Mouse (Mus musculus): ENCODE measurements around the gene Magix.

The Magix gene

DNA sequence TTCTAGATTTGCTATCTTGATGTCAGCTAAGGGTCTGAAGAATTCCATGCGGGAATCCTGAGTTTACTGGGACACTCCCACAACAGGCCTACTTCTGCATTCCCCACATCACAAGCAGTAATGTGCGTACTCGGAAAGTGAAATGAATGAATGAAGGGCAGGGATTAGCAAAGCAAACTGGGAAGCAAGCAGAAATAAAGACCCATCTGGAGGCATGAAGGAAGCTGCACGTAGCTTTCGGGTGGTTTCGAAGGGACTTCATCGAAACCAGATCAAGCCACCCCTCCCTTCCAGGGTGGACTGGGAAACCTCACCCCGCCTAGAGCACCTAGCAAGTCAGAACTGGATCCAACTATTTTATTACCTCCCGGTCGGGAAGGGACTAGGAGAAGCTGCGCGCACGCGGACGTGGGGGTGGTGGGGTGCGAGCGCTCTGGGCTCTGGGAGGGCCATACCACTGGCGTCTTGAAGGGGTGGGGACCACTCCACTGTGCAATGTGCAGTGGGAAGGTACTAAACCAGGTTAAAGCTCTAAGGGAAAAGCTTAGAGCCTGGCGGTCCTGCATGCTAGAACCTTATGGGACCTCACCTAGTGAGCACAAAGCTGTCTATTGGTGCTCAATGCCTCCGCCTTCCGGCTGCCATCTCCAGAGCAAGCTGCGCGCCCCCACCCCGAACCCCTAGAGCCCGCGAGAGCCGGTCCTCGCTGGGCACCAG lies 6.6 kb downstream of the Magix start:
- DNase-seq (ENCODE audit: low spot score in 2 of 2): no peak

DNA sequence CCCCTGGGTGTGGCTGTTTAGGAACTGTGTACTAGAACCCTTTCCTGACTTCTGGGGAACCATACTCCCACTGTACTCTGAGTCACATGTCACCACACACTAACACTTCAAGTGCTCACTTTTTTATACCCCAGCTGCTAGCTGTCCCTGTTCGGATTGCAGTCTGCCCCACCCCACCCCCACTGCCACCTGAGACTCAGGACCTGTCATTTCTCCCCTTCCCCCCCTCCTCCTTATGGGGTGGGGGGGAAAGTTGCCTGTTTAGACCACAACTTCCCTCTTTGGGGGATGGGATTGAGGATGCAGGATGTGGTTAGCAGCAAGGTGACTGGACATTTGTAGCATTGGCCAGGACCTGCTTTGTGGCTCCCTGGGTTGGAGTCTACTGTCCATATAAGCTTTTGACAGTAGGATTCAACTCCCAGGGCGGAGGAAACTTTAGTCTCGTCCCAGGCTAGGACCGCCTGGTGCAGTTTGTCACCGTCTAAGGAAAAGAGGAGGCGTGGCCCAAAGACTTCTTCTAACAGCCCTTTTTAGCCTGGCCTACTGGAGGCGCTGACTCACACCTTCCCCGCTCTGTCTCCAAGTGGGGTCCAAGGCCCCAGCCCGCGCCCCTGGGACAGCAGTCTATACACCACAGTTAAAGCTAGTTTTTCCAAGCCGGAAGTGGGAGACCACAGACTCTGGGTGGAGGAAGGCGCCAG lies 7.3 kb downstream of the Magix start:
- no peak for DNase-seq (ENCODE audit: low spot score in 2 of 2)

DNA sequence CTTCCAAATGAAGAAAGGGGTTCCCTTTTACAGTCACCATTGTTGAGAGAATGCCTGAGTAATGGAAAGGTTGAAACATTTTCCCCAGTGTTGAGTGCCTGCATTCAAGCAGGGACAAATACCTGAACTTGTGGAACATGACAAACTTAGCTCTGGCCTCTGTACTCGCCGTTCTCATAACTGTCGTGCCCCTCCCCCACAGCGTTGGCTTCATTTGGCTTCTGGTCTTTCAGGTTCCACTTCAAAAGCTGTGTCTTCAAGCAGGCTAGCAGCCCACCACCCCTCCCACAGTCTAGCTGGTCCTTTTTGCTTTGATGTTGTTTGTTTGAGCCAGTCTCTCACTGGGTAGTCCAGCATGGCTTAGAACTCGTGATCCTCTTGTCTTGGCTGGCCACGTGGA lies 8.3 kb downstream of the Magix start:
- DNase-seq (ENCODE audit: low spot score in 2 of 2): no peak

DNA sequence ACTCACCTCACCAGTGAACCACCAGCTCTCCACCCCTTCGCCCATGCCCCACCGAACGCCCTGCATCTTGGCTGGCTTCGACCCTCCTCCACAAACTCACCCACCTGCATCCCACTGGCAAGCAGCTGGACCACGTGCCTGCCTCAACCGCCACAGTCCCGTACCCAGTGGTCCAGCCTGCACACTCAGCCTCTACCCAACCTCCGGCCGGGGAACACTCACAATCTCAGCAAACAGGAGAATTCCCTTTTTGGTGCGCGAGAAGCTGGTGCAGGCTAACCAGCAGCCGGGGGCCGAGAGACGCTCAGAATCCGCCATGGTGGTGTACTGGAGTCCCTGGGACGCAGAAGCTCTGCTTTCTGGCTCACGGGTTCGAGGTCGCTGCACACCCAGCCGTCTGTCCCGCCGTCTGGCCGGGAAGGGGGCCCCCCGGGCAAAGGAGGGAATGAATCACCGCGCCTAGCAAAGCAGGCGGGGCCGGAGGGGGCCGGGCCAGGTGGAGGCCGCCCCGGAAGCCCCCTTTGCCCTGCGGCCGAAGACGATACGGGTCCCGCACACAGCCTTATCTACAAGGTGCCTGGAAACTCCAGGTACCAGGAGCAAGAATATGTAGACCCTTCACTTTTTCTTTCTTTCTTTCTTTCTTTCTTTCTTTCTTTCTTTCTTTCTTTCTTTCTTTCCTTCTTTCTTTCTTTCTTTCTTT lies 10.0 kb downstream of the Magix start, which contains the start of gene Plp2:
Gene Plp2 (minus strand): TSS at position 470 of the 703 bp plus-strand sequence.
- peak in 1 of 2 experiments; percentile 36 for DNase-seq (ENCODE audit: low spot score in 2 of 2)

DNA sequence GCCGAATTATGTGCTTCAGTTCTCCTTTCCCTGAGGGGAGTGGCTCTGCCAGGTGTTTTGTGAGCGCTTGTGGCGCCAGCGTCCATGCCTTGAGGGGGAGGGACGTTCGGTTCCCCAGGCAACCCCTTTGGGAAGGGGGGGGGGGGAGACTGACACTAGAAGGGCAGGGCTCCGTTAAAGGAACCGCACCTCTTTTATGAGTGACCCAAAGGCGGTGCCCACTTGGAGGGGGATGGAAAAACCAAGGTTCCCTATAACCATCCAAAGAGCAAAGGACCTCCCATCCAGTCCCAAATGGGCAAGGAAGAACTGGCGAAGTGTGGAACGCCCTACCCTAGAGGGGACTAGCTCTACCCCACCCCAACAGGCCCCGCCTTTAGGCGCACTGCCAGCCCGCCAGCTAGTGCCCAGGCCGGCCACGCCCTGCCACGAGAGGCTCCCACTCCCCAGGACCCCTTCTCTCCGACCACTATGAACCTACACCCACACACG lies 10.6 kb downstream of the Magix start:
- DNase-seq (ENCODE audit: low spot score in 2 of 2): peak; percentile 70 to 79

DNA sequence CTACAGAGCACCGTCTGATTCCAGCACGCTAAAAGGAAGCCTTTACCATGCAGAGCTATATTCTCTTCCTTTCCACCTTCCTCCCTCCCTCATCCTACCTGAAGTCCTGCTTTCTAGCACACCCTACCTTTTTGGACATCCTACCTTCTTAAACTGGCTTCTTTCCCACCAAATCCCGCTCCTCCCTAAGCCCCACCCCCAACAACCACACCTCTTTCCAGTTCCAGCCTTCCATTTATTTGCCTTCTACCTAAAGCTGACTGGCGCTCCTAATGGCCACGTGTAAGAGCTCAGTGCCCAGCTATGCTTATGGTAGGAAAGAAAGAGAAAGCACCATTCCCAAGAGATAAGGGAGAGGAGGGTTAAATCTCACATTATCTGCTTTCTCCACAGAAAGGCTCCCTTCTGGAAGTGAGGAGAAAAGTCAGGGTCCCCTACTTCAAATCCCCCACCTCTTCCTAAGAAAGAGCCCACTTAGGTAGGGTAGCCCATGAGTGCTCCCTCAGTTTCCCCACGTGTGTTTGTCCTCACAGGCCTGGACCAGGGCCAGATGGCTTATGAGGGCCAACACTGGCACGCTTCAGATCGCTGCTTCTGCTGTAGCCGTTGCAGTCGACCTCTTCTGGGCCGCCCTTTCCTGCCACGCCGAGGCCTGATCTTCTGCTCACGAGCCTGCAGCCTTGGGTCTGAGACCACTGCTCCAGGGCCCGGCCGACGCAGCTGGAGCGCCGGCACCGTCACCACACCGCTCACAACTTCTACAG lies 15.1 kb downstream of the Magix start:
- no peak for DNase-seq (ENCODE audit: low spot score in 2 of 2)

DNA sequence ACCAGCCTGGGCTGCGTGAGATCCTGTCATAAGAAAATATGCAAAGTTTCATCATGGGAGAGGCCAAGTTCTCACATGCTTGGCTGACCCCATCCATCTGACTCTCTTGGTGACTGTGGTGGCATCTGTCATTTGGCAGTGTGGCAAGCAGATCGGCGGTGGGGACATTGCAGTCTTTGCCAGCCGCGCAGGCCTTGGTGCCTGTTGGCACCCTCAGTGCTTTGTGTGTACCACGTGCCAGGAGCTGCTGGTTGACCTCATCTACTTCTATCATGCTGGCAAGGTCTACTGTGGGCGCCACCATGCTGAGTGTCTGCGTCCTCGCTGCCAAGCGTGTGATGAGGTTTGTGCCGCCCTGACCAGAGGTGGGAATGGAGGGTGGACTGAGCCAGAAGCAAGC lies 16.3 kb downstream of the Magix start:
- DNase-seq (ENCODE audit: low spot score in 2 of 2): peak; percentile 60 to 67

DNA sequence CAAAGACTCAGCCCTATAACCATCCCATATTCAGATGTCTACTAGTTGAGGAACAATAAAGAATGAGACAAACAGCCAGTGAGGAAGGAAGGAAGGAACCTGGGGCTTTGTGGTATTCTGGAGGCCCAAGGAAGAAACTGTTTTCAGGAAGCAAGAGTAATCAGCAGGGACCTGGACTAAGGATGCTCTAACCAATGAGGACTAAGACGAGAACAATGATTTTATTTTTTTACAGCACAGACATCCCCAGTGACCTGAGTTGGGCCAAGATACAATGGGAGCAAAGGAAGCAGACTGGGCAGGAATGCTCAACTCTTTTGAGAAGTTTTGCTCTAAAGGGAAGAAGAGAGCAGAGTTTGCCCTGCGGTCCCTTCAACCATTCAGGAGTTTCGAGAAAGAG lies 18.1 kb downstream of the Magix start:
- peak in 1 of 2 experiments; percentile 63 for DNase-seq (ENCODE audit: low spot score in 2 of 2)

DNA sequence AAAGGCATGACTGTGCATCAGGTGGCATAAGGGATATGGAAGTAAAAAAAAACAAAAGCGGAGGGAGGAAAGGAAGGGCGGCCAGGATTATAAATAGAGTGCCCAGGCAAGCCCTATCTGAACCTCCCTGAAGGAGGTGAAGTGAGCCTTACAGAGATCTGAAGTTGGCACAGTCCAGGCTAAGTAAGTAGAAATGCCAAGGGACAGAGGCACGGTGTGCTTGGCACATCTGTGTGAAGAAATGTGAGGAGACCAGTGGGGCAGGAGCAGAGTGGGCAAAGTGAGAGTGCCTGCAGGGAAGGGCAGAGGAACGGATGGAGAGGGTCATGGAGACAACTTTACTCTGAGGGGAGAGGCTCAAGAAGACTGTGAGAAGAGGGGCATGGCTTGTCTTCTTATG lies 20.0 kb downstream of the Magix start:
- DNase-seq (ENCODE audit: low spot score in 2 of 2): no peak

DNA sequence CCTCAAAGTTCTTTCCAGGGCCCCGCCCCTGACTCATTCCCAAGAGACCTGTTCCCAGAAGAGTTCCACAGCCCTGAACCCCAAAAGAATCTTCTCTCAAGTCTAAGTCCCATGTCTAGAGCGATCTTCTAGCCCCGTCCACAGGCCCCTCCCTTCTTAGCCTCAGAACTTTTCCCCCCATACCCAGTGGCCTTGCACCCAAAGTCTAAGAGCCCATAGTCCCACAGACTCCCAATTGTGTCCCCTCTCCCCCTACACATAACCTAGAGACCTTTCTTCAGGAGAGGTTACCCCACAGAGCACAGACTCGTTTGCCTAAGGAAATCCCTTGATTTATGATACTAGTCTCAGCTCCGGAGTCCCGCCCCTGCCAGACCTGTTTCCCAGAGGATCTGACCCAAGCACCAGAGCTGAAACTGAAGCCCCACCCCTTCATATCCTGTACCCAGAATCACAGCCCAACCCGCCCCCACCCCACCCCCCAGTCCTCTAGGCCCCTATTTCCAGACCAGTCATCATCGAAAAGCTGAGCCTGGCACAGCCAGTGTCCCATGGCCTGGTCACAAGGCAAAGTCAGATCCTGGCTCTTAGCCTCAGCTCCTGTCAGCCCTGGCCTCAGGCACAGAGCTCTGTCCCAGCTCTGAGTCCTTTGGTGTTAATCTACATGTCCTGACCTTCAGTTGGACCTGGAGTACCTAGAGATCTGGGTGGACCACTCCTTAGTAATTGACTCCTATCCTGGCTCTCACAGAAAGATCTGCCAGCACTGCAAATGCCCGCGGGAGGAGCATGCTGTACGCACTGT lies 22.1 kb downstream of the Magix start:
- peak; percentile 58 to 65 for DNase-seq (ENCODE audit: low spot score in 2 of 2)

DNA sequence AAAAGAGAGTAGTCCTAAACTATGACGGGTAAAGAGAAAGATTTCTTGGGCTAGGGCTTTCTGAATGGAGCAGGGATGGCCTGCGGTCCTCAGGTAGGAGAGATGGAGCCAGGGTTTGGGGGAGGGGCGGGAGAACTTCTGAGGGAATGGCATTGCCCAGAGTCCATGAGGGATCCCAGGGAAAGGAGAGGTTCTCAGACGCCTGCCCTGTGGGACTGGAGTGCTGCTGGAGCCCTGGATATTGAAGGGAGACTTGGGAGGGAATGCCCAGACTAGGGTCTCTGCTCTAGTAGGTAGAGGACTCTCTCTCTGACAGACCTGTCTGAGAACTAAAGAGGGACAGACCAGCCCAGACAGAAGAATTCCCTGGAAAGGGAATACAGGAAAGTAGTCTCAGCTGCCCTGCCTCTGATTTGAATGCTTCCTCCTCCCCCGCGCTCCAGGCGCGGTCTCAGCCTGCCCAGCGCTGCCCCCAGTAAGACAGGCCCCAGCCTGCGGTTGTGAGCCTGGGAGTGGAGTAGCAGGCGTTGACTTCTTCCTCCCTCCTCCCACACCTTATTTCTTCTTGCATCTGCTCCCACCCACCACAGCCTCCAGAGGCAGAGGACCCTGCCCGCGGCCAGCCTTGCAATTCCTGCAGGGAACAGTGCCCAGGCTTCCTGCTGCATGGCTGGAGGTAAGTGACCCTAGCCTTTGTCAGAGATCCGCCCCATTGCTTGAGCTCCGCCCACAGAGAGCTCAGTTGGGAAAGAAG lies 22.8 kb downstream of the Magix start:
- DNase-seq (ENCODE audit: low spot score in 2 of 2): peak; percentile 48 to 66

DNA sequence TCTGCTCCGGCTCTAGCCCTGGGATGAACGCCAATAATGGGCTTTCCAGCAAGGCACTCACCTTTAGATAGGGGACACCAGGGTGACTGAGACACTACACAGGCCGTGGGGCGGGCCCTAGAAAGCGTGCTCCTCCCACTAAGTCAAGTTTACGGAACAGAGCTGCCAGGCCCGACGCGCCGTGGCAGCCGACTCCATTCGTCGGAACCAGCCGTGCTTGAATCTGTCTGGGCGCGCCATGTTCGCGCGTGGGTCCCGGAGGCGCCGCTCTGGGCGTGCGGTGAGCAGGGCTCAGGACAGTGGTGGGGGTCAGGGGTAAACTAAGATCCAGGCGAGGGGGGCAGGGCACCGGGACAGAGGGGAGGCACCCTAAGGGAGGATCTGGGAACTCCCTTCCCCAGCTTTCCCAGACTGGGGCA lies 23.8 kb downstream of the Magix start, which contains the start of gene Prickle3:
Gene Prickle3 (plus strand): TSS at position 40 of the 419 bp plus-strand sequence.
- peak; percentile 74 for DNase-seq (ENCODE audit: low spot score in 2 of 2)

DNA sequence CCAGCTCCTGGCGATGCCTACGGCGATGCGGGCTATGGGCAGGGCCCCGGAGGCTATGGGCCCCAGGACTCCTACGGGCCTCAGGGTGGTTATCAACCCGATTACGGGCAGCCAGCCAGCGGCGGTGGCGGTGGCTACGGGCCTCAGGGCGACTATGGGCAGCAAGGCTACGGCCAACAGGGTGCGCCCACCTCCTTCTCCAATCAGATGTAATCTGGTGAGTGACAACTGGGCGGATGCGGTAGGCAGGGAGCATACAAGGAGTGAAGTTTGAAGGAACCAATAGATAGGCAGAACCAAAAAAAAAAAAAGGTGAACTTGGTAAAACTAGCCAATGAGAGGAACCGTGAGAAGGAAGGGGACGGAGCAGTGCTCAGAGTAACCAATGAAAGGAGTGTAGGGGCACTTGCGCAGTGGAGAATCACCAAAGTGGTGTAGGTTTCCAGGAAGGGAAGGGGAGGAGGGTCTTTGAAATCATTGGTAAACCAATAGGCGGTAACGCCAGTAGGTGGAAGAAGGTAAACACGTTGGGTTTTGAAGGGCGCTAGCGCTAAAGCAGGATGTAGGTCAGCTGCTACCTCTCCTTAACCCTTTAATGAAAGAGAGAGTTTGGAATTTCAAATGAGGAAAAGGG lies 32.3 kb downstream of the Magix start:
- DNase-seq (ENCODE audit: low spot score in 2 of 2): peak; percentile 86 to 95

DNA sequence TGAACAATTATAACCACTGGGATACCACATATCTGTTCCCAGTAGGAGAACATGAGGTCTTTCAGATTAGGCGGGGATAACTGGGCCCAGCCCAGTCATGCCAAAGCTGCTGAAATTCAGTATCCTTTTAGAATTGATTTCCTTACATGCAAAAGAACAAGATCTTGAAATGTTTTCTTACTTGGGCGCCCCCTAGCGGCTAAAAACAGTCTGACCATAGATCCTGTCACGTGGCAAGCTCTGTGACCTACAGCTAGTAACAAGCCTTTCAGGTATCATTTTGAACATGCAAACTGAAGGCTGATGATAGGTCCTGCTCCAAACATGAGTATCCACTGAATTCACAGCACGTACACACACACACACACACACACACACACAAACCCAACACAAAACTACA lies 35.7 kb downstream of the Magix start:
- DNase-seq (ENCODE audit: low spot score in 2 of 2): peak; percentile 37 to 75

DNA sequence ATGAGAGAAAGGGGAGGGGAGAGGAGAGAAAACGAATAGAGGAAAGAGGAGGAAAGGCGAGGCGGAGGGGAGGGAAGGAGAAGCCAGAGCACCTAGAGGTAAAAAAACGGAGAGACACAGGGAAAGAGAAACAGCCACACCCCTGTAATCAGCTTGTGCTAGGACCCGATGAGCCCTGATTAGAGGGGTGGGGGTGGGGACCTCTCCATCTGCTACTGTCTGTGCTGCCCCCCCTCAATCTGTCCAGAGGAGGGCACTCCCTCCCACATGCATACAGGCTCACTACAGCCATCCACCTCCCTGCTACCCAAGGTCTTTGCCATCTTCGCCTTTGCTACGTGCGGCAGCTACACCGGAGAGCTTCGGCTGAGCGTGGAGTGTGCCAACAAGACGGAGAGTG lies 40.3 kb downstream of the Magix start:
- DNase-seq (ENCODE audit: low spot score in 2 of 2): no peak

DNA sequence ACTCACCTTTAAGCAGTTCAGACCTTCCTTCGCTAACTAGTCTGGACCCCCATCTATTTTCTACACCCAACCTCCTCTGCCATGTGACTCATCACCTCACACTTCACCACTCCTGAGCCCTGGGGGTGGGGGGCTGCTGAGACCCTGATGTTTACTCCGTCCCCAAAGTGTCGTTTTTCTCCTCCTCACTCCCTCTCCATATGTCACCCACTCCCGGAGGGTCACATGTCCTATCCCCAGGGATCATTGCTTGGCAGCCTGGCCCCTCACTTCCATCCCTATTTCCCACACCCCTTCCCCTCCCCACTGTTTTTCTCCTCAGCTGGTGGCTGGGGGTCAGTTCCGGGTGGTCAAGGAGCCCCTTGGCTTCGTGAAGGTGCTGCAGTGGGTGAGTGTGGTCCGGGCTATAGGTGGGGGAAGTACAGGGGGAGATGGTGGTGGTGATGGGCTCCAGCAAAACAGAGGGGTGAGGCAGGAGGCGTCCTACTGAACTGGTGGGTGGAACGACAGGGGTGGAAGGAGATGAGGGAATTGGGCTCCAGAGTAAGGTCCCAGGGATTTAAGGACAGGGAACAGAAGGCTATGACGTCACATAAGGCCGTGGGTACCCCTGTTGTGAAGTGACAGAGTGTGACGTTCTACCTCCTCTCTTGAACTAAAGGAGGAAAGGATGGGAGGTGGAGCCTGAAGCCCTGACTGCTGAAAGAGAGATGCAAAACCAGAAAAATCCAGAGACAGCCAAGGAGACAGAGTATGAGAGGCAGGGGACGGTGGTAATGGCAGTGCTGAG lies 41.3 kb downstream of the Magix start:
- DNase-seq (ENCODE audit: low spot score in 2 of 2): no peak

DNA sequence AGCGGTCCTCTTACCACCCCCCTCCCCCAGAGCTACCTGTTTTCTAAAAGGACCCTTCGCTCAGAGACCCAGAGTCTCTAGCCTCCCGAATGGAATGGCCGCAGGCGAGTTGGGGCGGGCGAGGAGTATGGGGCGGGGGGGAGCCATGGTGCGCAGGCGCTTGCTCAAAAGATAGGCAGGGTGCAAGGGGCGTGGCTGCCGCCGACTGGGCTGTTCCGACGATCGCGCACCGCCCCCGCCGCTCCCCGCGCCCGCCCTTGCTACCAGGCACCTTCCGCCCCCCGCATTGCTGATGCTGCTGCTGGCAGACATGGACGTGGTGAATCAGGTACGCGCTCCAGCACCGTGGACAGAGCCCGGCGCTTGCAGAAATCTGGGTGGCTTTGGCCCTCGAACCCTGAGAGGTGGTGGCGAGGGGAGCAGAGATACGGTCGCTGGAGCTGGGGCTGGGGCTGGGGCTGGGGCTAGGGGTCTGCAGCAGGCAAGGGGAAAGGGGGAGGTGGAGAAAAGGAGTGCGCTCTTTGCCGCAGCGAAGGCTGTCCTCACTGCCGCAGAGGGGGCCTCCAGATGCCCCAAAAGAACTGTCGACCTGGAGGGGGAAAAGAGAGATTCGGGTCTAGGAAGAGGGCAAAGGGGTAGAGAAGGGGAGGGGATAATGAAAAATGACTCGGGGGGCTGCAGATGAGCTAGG lies 42.5 kb downstream of the Magix start, which contains the start of gene Syp:
Gene Syp (plus strand): TSS at position 71 of the 691 bp plus-strand sequence.
- DNase-seq (ENCODE audit: low spot score in 2 of 2): peak; percentile 36 to 37

DNA sequence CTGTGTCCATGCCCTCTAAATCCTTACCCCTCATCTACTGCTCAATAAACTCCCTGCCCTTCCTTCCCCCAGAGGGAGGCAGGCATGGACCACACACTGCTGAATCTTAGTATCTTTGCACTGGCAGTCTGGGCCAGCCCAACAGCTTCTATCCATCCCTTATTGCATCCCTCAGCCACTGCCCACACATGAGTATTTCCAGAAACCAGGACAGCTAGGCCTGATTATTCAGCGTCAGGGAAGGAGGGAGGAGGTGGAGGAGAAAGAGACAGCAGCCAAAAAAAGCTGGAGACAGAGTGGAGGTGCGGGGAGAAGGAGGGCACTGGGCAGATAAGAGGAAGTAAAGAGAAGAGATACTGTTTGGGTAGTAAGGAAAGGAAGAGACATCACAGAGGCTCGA lies 46.0 kb downstream of the Magix start:
- DNase-seq (ENCODE audit: low spot score in 2 of 2): no peak

All from heart, adult 9 months (tissue).